Mouse (Mus musculus): ENCODE measurements around the gene Retreg1. TPM values are rescaled to one million over a fixed set of nuclear protein-coding genes. Genes with fewer than 3 reads are reported as not detected.

The Retreg1 gene
- polyA plus RNA-seq, 1 experiment, result 8.3 TPM

GRCm38 (mm10) chr15:25929936-25930335 lies 87.0 kb downstream of the Retreg1 start:
- H3K36me3 ChIP-seq (ENCODE audit: control insufficient read depth, insufficient read depth, low read length), result no peaks in the 10 kb centered on the region
- 96% methylated on average over 10 of the region's 10 CpGs for WGBS
- TF ChIP-seq CTCF (IDR thresholded peaks at IDR 0.05; ENCODE audit: borderline replicate concordance, control insufficient read depth, extremely low read depth, insufficient read depth, low read length, poor library complexity) (no peak), POLR2A (IDR thresholded peaks at IDR 0.05; ENCODE audit: control insufficient read depth, extremely low read depth, insufficient read depth, low read length, poor library complexity) (no peak)
- no peak overlapping the region for H3K27ac ChIP-seq (ENCODE audit: control insufficient read depth, insufficient read depth, low read length)
- no peak overlapping the region for H3K4me3 ChIP-seq (ENCODE audit: control insufficient read depth, insufficient read depth, low read length)
- DNase-seq, result no peak
- no peaks in the 10 kb centered on the region for H3K27me3 ChIP-seq (ENCODE audit: control insufficient read depth, insufficient read depth, low read length)
- H3K4me1 ChIP-seq (replicated peaks; ENCODE audit: control insufficient read depth, insufficient read depth, low read length), result peaks cover 11% of the 10 kb centered on the region

- no peaks in the 10 kb centered on the region for H3K27me3 ChIP-seq (ENCODE audit: control insufficient read depth, insufficient read depth, low read length)
- no peak overlapping the region for H3K4me3 ChIP-seq (ENCODE audit: control insufficient read depth, insufficient read depth, low read length)
- H3K4me1 ChIP-seq (replicated peaks; ENCODE audit: control insufficient read depth, insufficient read depth, low read length), result peaks cover 11% of the 10 kb centered on the region
- H3K27ac ChIP-seq (ENCODE audit: control insufficient read depth, insufficient read depth, low read length), result no peak overlapping the region
- WGBS, result 98% methylated on average over 5 of the region's 5 CpGs
- TF ChIP-seq POLR2A (IDR thresholded peaks at IDR 0.05; ENCODE audit: control insufficient read depth, extremely low read depth, insufficient read depth, low read length, poor library complexity), result no peak
- TF ChIP-seq CTCF (IDR thresholded peaks at IDR 0.05; ENCODE audit: borderline replicate concordance, control insufficient read depth, extremely low read depth, insufficient read depth, low read length, poor library complexity), result no peak
- DNase-seq, result no peak
- no peaks in the 10 kb centered on the region for H3K36me3 ChIP-seq (ENCODE audit: control insufficient read depth, insufficient read depth, low read length)
These were observed 87.7 kb downstream of the Retreg1 start for GRCm38 (mm10) chr15:25930657-25931056.

GRCm38 (mm10) chr15:25932497-25932896 lies 89.5 kb downstream of the Retreg1 start:
- Histone ChIP-seq H3K36me3 (ENCODE audit: control insufficient read depth, insufficient read depth, low read length) (no peaks in the 10 kb centered on the region), H3K27me3 (ENCODE audit: control insufficient read depth, insufficient read depth, low read length) (no peaks in the 10 kb centered on the region), H3K27ac (ENCODE audit: control insufficient read depth, insufficient read depth, low read length) (no peak overlapping the region), H3K4me1 (replicated peaks; ENCODE audit: control insufficient read depth, insufficient read depth, low read length) (peaks cover 11% of the 10 kb centered on the region), H3K4me3 (ENCODE audit: control insufficient read depth, insufficient read depth, low read length) (no peak overlapping the region)
- WGBS, result 89% methylated on average over 9 of the region's 9 CpGs
- DNase-seq, result no peak
- no peak for TF ChIP-seq POLR2A (IDR thresholded peaks at IDR 0.05; ENCODE audit: control insufficient read depth, extremely low read depth, insufficient read depth, low read length, poor library complexity)
- no peak for TF ChIP-seq CTCF (IDR thresholded peaks at IDR 0.05; ENCODE audit: borderline replicate concordance, control insufficient read depth, extremely low read depth, insufficient read depth, low read length, poor library complexity)

GRCm38 (mm10) chr15:25932937-25933684 lies 90.1 kb downstream of the Retreg1 start:
- Histone ChIP-seq H3K27ac (ENCODE audit: control insufficient read depth, insufficient read depth, low read length) (peak overlapping the region; percentile 7; the same call in 1 of the 2 replicates), H3K36me3 (ENCODE audit: control insufficient read depth, insufficient read depth, low read length) (no peaks in the 10 kb centered on the region), H3K4me3 (ENCODE audit: control insufficient read depth, insufficient read depth, low read length) (0 out of 2 replicates have a peak overlapping the region, but pooled peaks have one; percentile 11), H3K4me1 (replicated peaks; ENCODE audit: control insufficient read depth, insufficient read depth, low read length) (peaks cover 11% of the 10 kb centered on the region), H3K27me3 (ENCODE audit: control insufficient read depth, insufficient read depth, low read length) (no peaks in the 10 kb centered on the region)
- DNase-seq, result no peak
- TF ChIP-seq CTCF (IDR thresholded peaks at IDR 0.05; ENCODE audit: borderline replicate concordance, control insufficient read depth, extremely low read depth, insufficient read depth, low read length, poor library complexity), result no peak
- TF ChIP-seq POLR2A (IDR thresholded peaks at IDR 0.05; ENCODE audit: control insufficient read depth, extremely low read depth, insufficient read depth, low read length, poor library complexity), result no peak
- WGBS, result 17% methylated on average over 16 of the region's 16 CpGs

- 0 out of 2 replicates have a peak overlapping the region, but pooled peaks have one; percentile 11 for H3K4me3 ChIP-seq (ENCODE audit: control insufficient read depth, insufficient read depth, low read length)
- H3K4me1 ChIP-seq (replicated peaks; ENCODE audit: control insufficient read depth, insufficient read depth, low read length), result peaks cover 11% of the 10 kb centered on the region
- TF ChIP-seq POLR2A (IDR thresholded peaks at IDR 0.05; ENCODE audit: control insufficient read depth, extremely low read depth, insufficient read depth, low read length, poor library complexity) (no peak), CTCF (IDR thresholded peaks at IDR 0.05; ENCODE audit: borderline replicate concordance, control insufficient read depth, extremely low read depth, insufficient read depth, low read length, poor library complexity) (no peak)
- WGBS, result 37% methylated on average over 7 of the region's 7 CpGs
- no peaks in the 10 kb centered on the region for H3K27me3 ChIP-seq (ENCODE audit: control insufficient read depth, insufficient read depth, low read length)
- H3K36me3 ChIP-seq (ENCODE audit: control insufficient read depth, insufficient read depth, low read length), result no peaks in the 10 kb centered on the region
- peak overlapping the region; percentile 7; the same call in 1 of the 2 replicates for H3K27ac ChIP-seq (ENCODE audit: control insufficient read depth, insufficient read depth, low read length)
- no peak for DNase-seq
These were observed 90.7 kb downstream of the Retreg1 start for GRCm38 (mm10) chr15:25933685-25934108.

GRCm38 (mm10) chr15:25934411-25934810 lies 91.4 kb downstream of the Retreg1 start:
- DNase-seq, result no peak
- Histone ChIP-seq H3K4me1 (replicated peaks; ENCODE audit: control insufficient read depth, insufficient read depth, low read length) (peaks cover 11% of the 10 kb centered on the region), H3K36me3 (ENCODE audit: control insufficient read depth, insufficient read depth, low read length) (no peaks in the 10 kb centered on the region), H3K27ac (ENCODE audit: control insufficient read depth, insufficient read depth, low read length) (no peak overlapping the region), H3K4me3 (ENCODE audit: control insufficient read depth, insufficient read depth, low read length) (no peak overlapping the region), H3K27me3 (ENCODE audit: control insufficient read depth, insufficient read depth, low read length) (no peaks in the 10 kb centered on the region)
- WGBS, result 92% methylated on average over 7 of the region's 7 CpGs
- TF ChIP-seq CTCF (IDR thresholded peaks at IDR 0.05; ENCODE audit: borderline replicate concordance, control insufficient read depth, extremely low read depth, insufficient read depth, low read length, poor library complexity), result no peak
- no peak for TF ChIP-seq POLR2A (IDR thresholded peaks at IDR 0.05; ENCODE audit: control insufficient read depth, extremely low read depth, insufficient read depth, low read length, poor library complexity)
